Mouse (Mus musculus): ENCODE measurements around the gene Cdc42. TPM values are rescaled to one million over a fixed set of nuclear protein-coding genes. Genes with fewer than 3 reads are reported as not detected.

Gene Cdc42
- total RNA-seq, 2 experiments from 2014 or later, result 156 to 160 TPM

GRCm38 (mm10) chr4:137373711-137374110 is 16.2 kb upstream of the Cdc42 start:
- peak in 1 of 2 experiments; percentile 25 for DNase-seq
- intact Hi-C loops (cut with DNase I), result no loop called here

- no peak for DNase-seq
- intact Hi-C loops (cut with DNase I), result no loop called here
Observed at GRCm38 (mm10) chr4:137371596-137372523, 14.3 kb upstream of the Cdc42 start.

- intact Hi-C loops (cut with DNase I), result no loop called here
- DNase-seq, result peak; percentile 62 to 64
Observed at GRCm38 (mm10) chr4:137369954-137370750, 12.6 kb upstream of the Cdc42 start.

GRCm38 (mm10) chr4:137368198-137368597 is 10.7 kb upstream of the Cdc42 start:
- intact Hi-C loops (cut with DNase I), result no loop called here
- DNase-seq, result no peak

GRCm38 (mm10) chr4:137367275-137368088 is 10.0 kb upstream of the Cdc42 start:
- peak; percentile 39 to 53 for DNase-seq

GRCm38 (mm10) chr4:137366097-137366496 is 8.6 kb upstream of the Cdc42 start:
- intact Hi-C loops (cut with DNase I), result no loop called here
- no peak for DNase-seq

More at GRCm38 (mm10) chr4:137367275-137368088, 10.0 kb upstream of the Cdc42 start:
- intact Hi-C loops (cut with DNase I), result no loop called here

- no peak for DNase-seq
Observed at GRCm38 (mm10) chr4:137365356-137366062, 8.0 kb upstream of the Cdc42 start.

GRCm38 (mm10) chr4:137364826-137365225 is 7.3 kb upstream of the Cdc42 start:
- no peak for DNase-seq
- intact Hi-C loops (cut with DNase I), result no loop called here

More at GRCm38 (mm10) chr4:137365356-137366062, 8.0 kb upstream of the Cdc42 start:
- intact Hi-C loops (cut with DNase I), result no loop called here

- intact Hi-C loops (cut with DNase I), result no loop called here
- DNase-seq, result no peak
Observed at GRCm38 (mm10) chr4:137360996-137361395, 3.5 kb upstream of the Cdc42 start.

- intact Hi-C loops (cut with DNase I), result no loop called here
Observed at GRCm38 (mm10) chr4:137358291-137359002, 927 bp upstream of the Cdc42 start.

GRCm38 (mm10) chr4:137356674-137357510 is 628 bp downstream of the Cdc42 start:
- DNase-seq, result peak; percentile 74 to 85
- intact Hi-C loops (cut with DNase I), result no loop called here

More at GRCm38 (mm10) chr4:137358291-137359002, 927 bp upstream of the Cdc42 start:
- DNase-seq, result no peak

- intact Hi-C loops (cut with DNase I), result no loop called here
- no peak for DNase-seq
Observed at GRCm38 (mm10) chr4:137350627-137351026, 6.9 kb downstream of the Cdc42 start.

GRCm38 (mm10) chr4:137345790-137346189 is 11.7 kb downstream of the Cdc42 start:
- intact Hi-C loops (cut with DNase I), result no loop called here
- DNase-seq, result no peak

GRCm38 (mm10) chr4:137345112-137345511 is 12.4 kb downstream of the Cdc42 start:
- intact Hi-C loops (cut with DNase I), result no loop called here
- DNase-seq, result no peak

GRCm38 (mm10) chr4:137342816-137343215 is 14.7 kb downstream of the Cdc42 start:
- intact Hi-C loops (cut with DNase I), result no loop called here
- no peak for DNase-seq

GRCm38 (mm10) chr4:137339415-137339814 is 18.1 kb downstream of the Cdc42 start:
- intact Hi-C loops (cut with DNase I), result no loop called here
- DNase-seq, result peak in 1 of 2 experiments; percentile 22

GRCm38 (mm10) chr4:137336468-137336867 is 21.1 kb downstream of the Cdc42 start:
- intact Hi-C loops (cut with DNase I), result no loop called here

GRCm38 (mm10) chr4:137332051-137332450 is 25.5 kb downstream of the Cdc42 start:
- intact Hi-C loops (cut with DNase I), result no loop called here
- no peak for DNase-seq

More at GRCm38 (mm10) chr4:137336468-137336867, 21.1 kb downstream of the Cdc42 start:
- DNase-seq, result no peak
